Mouse (Mus musculus) liver, adult 2 months (tissue): ENCODE data around the gene Samd14. TPM values are rescaled to one million over a fixed set of nuclear protein-coding genes. Genes with fewer than 3 reads are reported as not detected.

ENCODE experiments used
- DNase-seq: peaks from one replicate; pipeline ENCODE4 v3.0.0-alpha.2; 2011; ENCODE audit warnings: low read depth, low spot score; ENCODE audit errors: extremely low read depth
- H3K27ac ChIP-seq: fragments of 200-500 bp; replicated peaks from 2 replicates; pipeline ENCODE4 v1.5.1; 2012; ENCODE audit warnings: low read depth, mild to moderate bottlenecking, control low read depth, inconsistent platforms, low read length; ENCODE audit not compliant: insufficient read depth
- H3K27me3 ChIP-seq: fragments of 200-500 bp; 2 replicates; pipeline ENCODE4 v1.6.1; 2012; ENCODE audit warnings: mild to moderate bottlenecking, moderate library complexity, low read length, inconsistent platforms; ENCODE audit not compliant: control insufficient read depth, insufficient read depth
- H3K36me3 ChIP-seq: fragments of 200-500 bp; 2 replicates; pipeline ENCODE4 v1.6.1; 2012; ENCODE audit warnings: low read length, inconsistent platforms; ENCODE audit not compliant: control insufficient read depth, insufficient read depth
- H3K4me1 ChIP-seq: fragments of 200-500 bp; 2 replicates; pipeline ENCODE4 v1.6.1; 2011; ENCODE audit warnings: low read length; ENCODE audit not compliant: control insufficient read depth, insufficient read depth
- H3K4me3 ChIP-seq: fragments of 200-500 bp; 2 replicates; pipeline ENCODE4 v1.5.1; 2011; ENCODE audit warnings: low read depth, mild to moderate bottlenecking, control low read depth, low read length, moderate library complexity; ENCODE audit not compliant: insufficient read depth
- H3K79me2 ChIP-seq: fragments of 200-500 bp; 2 replicates; pipeline ENCODE4 v1.6.1; 2012; ENCODE audit warnings: inconsistent platforms, mild to moderate bottlenecking, low read length, moderate library complexity; ENCODE audit not compliant: control insufficient read depth, insufficient read depth
- H3K9ac ChIP-seq: fragments of 200-500 bp; 2 replicates; pipeline ENCODE4 v1.6.1; 2012; ENCODE audit warnings: low read depth, mild to moderate bottlenecking, control low read depth, inconsistent platforms, low read length
- CTCF ChIP-seq: fragments of 200-500 bp; IDR thresholded peaks from 2 replicates; pipeline ENCODE4 v1.5.1; 2011; ENCODE audit warnings: low read depth, low read length, control low read depth
- POLR2A ChIP-seq: fragments of 200-500 bp; IDR thresholded peaks from 2 replicates; pipeline ENCODE4 v1.6.1; 2011; ENCODE audit warnings: low read length, control low read depth; ENCODE audit not compliant: insufficient read depth; ENCODE audit errors: extremely low read depth
- WGBS: fragments of 180-500 bp; shearing (Covaris S2); methylation state at CpG from one replicate; pipeline ENCODE4 v1.1.7; 2018; 5-methylcytosine and 5-hydroxymethylcytosine counted together
- polyA plus RNA-seq: library from polyadenylated mRNA; depleted of rRNA; stranded (reverse); fragments of >200 nt; gene quantifications from 2 replicates; pipeline ENCODE4 v1.2.3, GENCODE M21; 2012
- total RNA-seq: library from RNA; depleted of rRNA; stranded (reverse); fragments of >200 nt; gene quantifications from 2 replicates; pipeline ENCODE4 v1.2.3, GENCODE M21; 2014

Gene Samd14
- total and polyA plus RNA-seq, 2 experiments = 0.13 to 0.18 TPM

- DNase-seq = no peak
- H3K4me1 ChIP-seq = 0 out of 2 replicates have a peak, but pooled peaks cover 3% of the 10 kb centered on the region
- H3K27ac ChIP-seq = no peak overlapping the region
- H3K36me3 ChIP-seq = no peaks in the 10 kb centered on the region
- TF ChIP-seq POLR2A (no peak), CTCF (no peak)
- H3K27me3 ChIP-seq = peaks cover under 1% of the 10 kb centered on the region; the same call in 1 of the 2 replicates
- H3K4me3 ChIP-seq = no peak overlapping the region
- WGBS = 89% methylated on average over 12 of the region's 12 CpGs
- no peak overlapping the region for H3K9ac ChIP-seq
- H3K79me2 ChIP-seq = no peaks in the 10 kb centered on the region
Observed at GRCm38 (mm10) chr11:95004136-95004936, 5.3 kb upstream of the Samd14 start.

GRCm38 (mm10) chr11:95004937-95005198 lies 4.8 kb upstream of the Samd14 start:
- Histone ChIP-seq H3K36me3 (no peaks in the 10 kb centered on the region), H3K79me2 (no peaks in the 10 kb centered on the region), H3K27me3 (peaks cover 6% of the 10 kb centered on the region; the same call in 1 of the 2 replicates), H3K27ac (no peak overlapping the region), H3K4me3 (no peak overlapping the region), H3K9ac (no peak overlapping the region), H3K4me1 (0 out of 2 replicates have a peak, but pooled peaks cover 3% of the 10 kb centered on the region)
- 66% methylated on average over 6 of the region's 6 CpGs for WGBS
- DNase-seq = no peak
- TF ChIP-seq POLR2A (no peak), CTCF (no peak)

GRCm38 (mm10) chr11:95006038-95006437 lies 3.6 kb upstream of the Samd14 start:
- Histone ChIP-seq H3K79me2 (no peaks in the 10 kb centered on the region), H3K27me3 (peaks cover 6% of the 10 kb centered on the region; the same call in 1 of the 2 replicates), H3K4me3 (no peak overlapping the region), H3K27ac (no peak overlapping the region), H3K4me1 (0 out of 2 replicates have a peak, but pooled peaks cover 3% of the 10 kb centered on the region), H3K36me3 (no peaks in the 10 kb centered on the region), H3K9ac (no peak overlapping the region)
- TF ChIP-seq CTCF (no peak), POLR2A (no peak)
- 44% methylated on average over 4 of the region's 4 CpGs for WGBS
- DNase-seq = no peak

- Histone ChIP-seq H3K36me3 (no peaks in the 10 kb centered on the region), H3K27ac (no peak overlapping the region), H3K79me2 (no peaks in the 10 kb centered on the region), H3K27me3 (peaks cover 6% of the 10 kb centered on the region; the same call in 1 of the 2 replicates), H3K4me3 (peak overlapping the region; percentile 23), H3K9ac (peak overlapping the region; percentile 35; the same call in 1 of the 2 replicates), H3K4me1 (0 out of 2 replicates have a peak, but pooled peaks cover 3% of the 10 kb centered on the region)
- TF ChIP-seq POLR2A = no peak
- no peak for TF ChIP-seq CTCF
- DNase-seq = no peak
- WGBS = 3% methylated on average over 27 of the region's 27 CpGs
Observed at GRCm38 (mm10) chr11:95006525-95007219, 3.0 kb upstream of the Samd14 start.

GRCm38 (mm10) chr11:95007418-95007817 lies 2.3 kb upstream of the Samd14 start:
- TF ChIP-seq CTCF (no peak), POLR2A (no peak)
- Histone ChIP-seq H3K4me3 (no peak overlapping the region), H3K4me1 (0 out of 2 replicates have a peak, but pooled peaks cover 3% of the 10 kb centered on the region), H3K27ac (no peak overlapping the region), H3K27me3 (peaks cover 6% of the 10 kb centered on the region; the same call in 1 of the 2 replicates), H3K79me2 (no peaks in the 10 kb centered on the region), H3K36me3 (no peaks in the 10 kb centered on the region), H3K9ac (no peak overlapping the region)
- no peak for DNase-seq
- WGBS = 66% methylated on average over 3 of the region's 3 CpGs
